Mouse (Mus musculus): Measurements from ENCODE around the gene Fam3c. TPM values are rescaled to one million over a fixed set of nuclear protein-coding genes. Genes with fewer than 3 reads are reported as not detected.
A peak's percentile ranks its signal among the peaks of the same experiment; 100 is the strongest.

Gene Fam3c
- 14.9 and 23.8 TPM in 2 replicates for polyA plus RNA-seq (2012; rRNA removed)
- 62.1 and 65.2 TPM in 2 replicates for polyA plus RNA-seq (2014; fragmentation: Nextera tagmentation; extraction: Ambion mirVana)

GRCm38 (mm10) chr6:22356086-22356507, at the start of gene Fam3c:
TSS of gene Fam3c (minus strand) at chr6:22356243.
- H3K27ac ChIP-seq (replicated peaks; ENCODE audit: low read depth, low read length) = peak within 1 kb of the TSS; percentile 81
- H3K9ac ChIP-seq (ENCODE audit: low read depth, low read length, severe bottlenecking) = peak within 1 kb of the TSS; percentile 91
- no peaks in the 10 kb centered on the region for H3K9me3 ChIP-seq (ENCODE audit: control insufficient read depth, low read length)
- DNase-seq (ENCODE audit: low spot score) (peak; percentile 89), ATAC-seq (ENCODE audit: low FRiP score, low read depth) (peak; percentile 98)
- H3K4me1 ChIP-seq (ENCODE audit: control insufficient read depth, insufficient read depth, low read length) = peaks cover 14% of the 10 kb centered on the region; the same call in 1 of the 2 replicates
- peak within 1 kb of the TSS; percentile 83 for H3K4me3 ChIP-seq (replicated peaks; ENCODE audit: low read length)
- no peaks in the 10 kb centered on the region for H3K36me3 ChIP-seq (ENCODE audit: control insufficient read depth, insufficient read depth, low read length)
- under 1% methylated on average over 35 of the region's 38 CpGs for WGBS
- 0 out of 2 replicates have a peak, but pooled peaks have one; percentile 59 for TF ChIP-seq POLR2A (IDR thresholded peaks at IDR 0.05; ENCODE audit: borderline replicate concordance, extremely low read depth, insufficient read depth, insufficient read length)
- H3K4me2 ChIP-seq (replicated peaks; ENCODE audit: low read depth, low read length, severe bottlenecking) = peak within 1 kb of the TSS; percentile 60
- H3K27me3 ChIP-seq (ENCODE audit: control insufficient read depth, insufficient read depth, low read length) = no peaks in the 10 kb centered on the region

GRCm38 (mm10) chr6:22405021-22405420, 49.0 kb upstream of the Fam3c start:
- no peak for TF ChIP-seq POLR2A (IDR thresholded peaks at IDR 0.05; ENCODE audit: borderline replicate concordance, extremely low read depth, insufficient read depth, insufficient read length)
- WGBS = 87% methylated on average over 3 of the region's 3 CpGs
- H3K27me3 ChIP-seq (ENCODE audit: control insufficient read depth, insufficient read depth, low read length) = no peaks in the 10 kb centered on the region

GRCm38 (mm10) chr6:22403736-22404135, 47.7 kb upstream of the Fam3c start:
- TF ChIP-seq POLR2A (IDR thresholded peaks at IDR 0.05; ENCODE audit: borderline replicate concordance, extremely low read depth, insufficient read depth, insufficient read length) = no peak
- Histone ChIP-seq H3K9me3 (ENCODE audit: control insufficient read depth, low read length) (no peaks in the 10 kb centered on the region), H3K36me3 (ENCODE audit: control insufficient read depth, insufficient read depth, low read length) (no peaks in the 10 kb centered on the region), H3K4me3 (replicated peaks; ENCODE audit: low read length) (no peak overlapping the region), H3K4me1 (ENCODE audit: control insufficient read depth, insufficient read depth, low read length) (no peaks in the 10 kb centered on the region), H3K4me2 (replicated peaks; ENCODE audit: low read depth, low read length, severe bottlenecking) (no peak overlapping the region), H3K27me3 (ENCODE audit: control insufficient read depth, insufficient read depth, low read length) (no peaks in the 10 kb centered on the region), H3K9ac (ENCODE audit: low read depth, low read length, severe bottlenecking) (no peak overlapping the region), H3K27ac (replicated peaks; ENCODE audit: low read depth, low read length) (no peak overlapping the region)
- 79% methylated on average over 5 of the region's 5 CpGs for WGBS
- ATAC-seq (ENCODE audit: low FRiP score, low read depth) = no peak
- DNase-seq (ENCODE audit: low spot score) = no peak

More at GRCm38 (mm10) chr6:22405021-22405420, 49.0 kb upstream of the Fam3c start:
- Histone ChIP-seq H3K4me2 (replicated peaks; ENCODE audit: low read depth, low read length, severe bottlenecking) (no peak overlapping the region), H3K9ac (ENCODE audit: low read depth, low read length, severe bottlenecking) (no peak overlapping the region), H3K9me3 (ENCODE audit: control insufficient read depth, low read length) (no peaks in the 10 kb centered on the region), H3K27ac (replicated peaks; ENCODE audit: low read depth, low read length) (no peak overlapping the region), H3K4me1 (ENCODE audit: control insufficient read depth, insufficient read depth, low read length) (no peaks in the 10 kb centered on the region), H3K36me3 (ENCODE audit: control insufficient read depth, insufficient read depth, low read length) (no peaks in the 10 kb centered on the region), H3K4me3 (replicated peaks; ENCODE audit: low read length) (no peak overlapping the region)
- no peak for ATAC-seq (ENCODE audit: low FRiP score, low read depth)
- no peak for DNase-seq (ENCODE audit: low spot score)

- H3K36me3 ChIP-seq (ENCODE audit: control insufficient read depth, insufficient read depth, low read length) = no peaks in the 10 kb centered on the region
- H3K27ac ChIP-seq (replicated peaks; ENCODE audit: low read depth, low read length) = no peak overlapping the region
- DNase-seq (ENCODE audit: low spot score) (no peak), ATAC-seq (ENCODE audit: low FRiP score, low read depth) (no peak)
- no peaks in the 10 kb centered on the region for H3K4me1 ChIP-seq (ENCODE audit: control insufficient read depth, insufficient read depth, low read length)
- no peaks in the 10 kb centered on the region for H3K9me3 ChIP-seq (ENCODE audit: control insufficient read depth, low read length)
- H3K9ac ChIP-seq (ENCODE audit: low read depth, low read length, severe bottlenecking) = no peak overlapping the region
- no peaks in the 10 kb centered on the region for H3K27me3 ChIP-seq (ENCODE audit: control insufficient read depth, insufficient read depth, low read length)
- no peak for TF ChIP-seq POLR2A (IDR thresholded peaks at IDR 0.05; ENCODE audit: borderline replicate concordance, extremely low read depth, insufficient read depth, insufficient read length)
- H3K4me2 ChIP-seq (replicated peaks; ENCODE audit: low read depth, low read length, severe bottlenecking) = no peak overlapping the region
- 68% methylated on average over 9 of the region's 9 CpGs for WGBS
- no peak overlapping the region for H3K4me3 ChIP-seq (replicated peaks; ENCODE audit: low read length)
These were observed 47.3 kb upstream of the Fam3c start for GRCm38 (mm10) chr6:22403317-22403716.

GRCm38 (mm10) chr6:22402548-22403164, 46.6 kb upstream of the Fam3c start:
- ATAC-seq (ENCODE audit: low FRiP score, low read depth) = no peak
- Histone ChIP-seq H3K36me3 (ENCODE audit: control insufficient read depth, insufficient read depth, low read length) (no peaks in the 10 kb centered on the region), H3K4me2 (replicated peaks; ENCODE audit: low read depth, low read length, severe bottlenecking) (no peak overlapping the region), H3K9ac (ENCODE audit: low read depth, low read length, severe bottlenecking) (no peak overlapping the region), H3K9me3 (ENCODE audit: control insufficient read depth, low read length) (no peaks in the 10 kb centered on the region), H3K27me3 (ENCODE audit: control insufficient read depth, insufficient read depth, low read length) (no peaks in the 10 kb centered on the region), H3K27ac (replicated peaks; ENCODE audit: low read depth, low read length) (no peak overlapping the region), H3K4me3 (replicated peaks; ENCODE audit: low read length) (no peak overlapping the region), H3K4me1 (ENCODE audit: control insufficient read depth, insufficient read depth, low read length) (no peaks in the 10 kb centered on the region)
- WGBS = 77% methylated on average over 13 of the region's 13 CpGs
- DNase-seq (ENCODE audit: low spot score) = no peak
- TF ChIP-seq POLR2A (IDR thresholded peaks at IDR 0.05; ENCODE audit: borderline replicate concordance, extremely low read depth, insufficient read depth, insufficient read length) = no peak

All from limb, embryonic 14.5 days (tissue).